Mouse (Mus musculus): ENCODE measurements around the gene Il16.

DNA sequence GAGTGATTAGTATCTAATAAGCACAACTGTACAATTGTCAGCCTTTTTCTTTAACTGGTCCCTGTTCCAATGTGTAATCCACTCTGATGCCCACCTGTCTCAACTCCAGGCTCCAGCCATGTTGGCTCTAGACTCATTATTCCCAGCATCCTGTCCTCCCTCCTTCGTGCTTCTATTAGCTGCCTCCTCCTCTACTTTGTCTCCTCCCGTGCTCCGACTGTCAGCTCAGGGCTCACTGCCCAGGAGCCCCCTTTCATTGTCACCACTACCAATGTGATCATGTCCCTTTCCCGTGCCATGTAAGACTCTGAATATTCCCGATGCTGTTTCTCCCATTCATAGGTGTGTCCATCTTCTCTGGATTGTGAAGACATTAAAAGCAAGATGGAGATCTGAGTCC, 16.8 kb upstream of the Il16 start:
- TF ChIP-seq EP300 (IDR thresholded peaks at IDR 0.05; ENCODE audit: low read depth) (no peak), CTCF (IDR thresholded peaks at IDR 0.05; ENCODE audit: low read depth) (no peak)
